Mouse (Mus musculus) liver, embryonic 13.5 days (tissue): Measurements from ENCODE around the gene Unc13b. TPM values are rescaled to one million over a fixed set of nuclear protein-coding genes. Genes with fewer than 3 reads are reported as not detected.

Experiments
- ATAC-seq: fragments of 200-750 bp; cut with Nextera tagmentation; 2 replicates; pipeline ENCODE4 v1.8.0; 2017; ENCODE audit warnings: low read depth, mild to moderate bottlenecking, moderate number of reproducible peaks, moderate library complexity
- DNase-seq: peaks from one replicate; pipeline ENCODE4 v3.0.0; 2022
- H3K27ac ChIP-seq: fragments of 300-500 bp; sonication (generic); 2 replicates; pipeline ENCODE4 v1.5.1; 2015; ENCODE audit warnings: moderate library complexity, mild to moderate bottlenecking, inconsistent platforms
- H3K27me3 ChIP-seq: fragments of 300-500 bp; sonication (generic); 2 replicates; pipeline ENCODE4 v1.6.1; 2015; ENCODE audit warnings: mild to moderate bottlenecking, inconsistent platforms
- H3K36me3 ChIP-seq: fragments of 300-500 bp; sonication (generic); 2 replicates; pipeline ENCODE4 v1.6.1; 2015; ENCODE audit warnings: mild to moderate bottlenecking, inconsistent platforms
- H3K4me1 ChIP-seq: fragments of 300-500 bp; sonication (generic); replicated peaks from 2 replicates; pipeline ENCODE4 v1.6.1; 2015; ENCODE audit warnings: inconsistent platforms
- H3K4me2 ChIP-seq: fragments of 300-500 bp; sonication (generic); 2 replicates; pipeline ENCODE4 v1.6.1; 2015; ENCODE audit warnings: inconsistent platforms, mild to moderate bottlenecking, moderate library complexity
- H3K4me3 ChIP-seq: fragments of 300-500 bp; sonication (generic); replicated peaks from 2 replicates; pipeline ENCODE4 v1.5.1; 2015; ENCODE audit warnings: mild to moderate bottlenecking, inconsistent platforms
- H3K9ac ChIP-seq: fragments of 300-500 bp; sonication (generic); 2 replicates; pipeline ENCODE4 v1.6.1; 2015; ENCODE audit warnings: mild to moderate bottlenecking, inconsistent platforms
- H3K9me3 ChIP-seq: fragments of 300-500 bp; sonication (generic); replicated peaks from 2 replicates; pipeline ENCODE4 v1.6.1; 2016; ENCODE audit warnings: inconsistent platforms
- WGBS: fragments of 180-500 bp; shearing (Covaris S2); methylation state at CpG from one replicate; pipeline ENCODE4 v1.1.7; 2015; ENCODE audit not compliant: insufficient replicate concordance; 5-methylcytosine and 5-hydroxymethylcytosine counted together
- polyA plus RNA-seq: library from polyadenylated mRNA; unstranded; fragments of >200 nt; fragmentation: Nextera tagmentation; extraction: Ambion mirVana; gene quantifications from 2 replicates; pipeline ENCODE4 v1.2.1, GENCODE M21; 2015

Gene Unc13b
- polyA plus RNA-seq, 1 experiment from 2014 or later = 0.37 TPM

GRCm38 (mm10) chr4:43182474-43183168 is 123.9 kb downstream of the Unc13b start:
- no peak overlapping the region for H3K4me3 ChIP-seq
- H3K9ac ChIP-seq = no peak overlapping the region
- 85% methylated on average over 8 of the region's 8 CpGs for WGBS
- H3K27ac ChIP-seq = no peak overlapping the region
- no peaks in the 10 kb centered on the region for H3K9me3 ChIP-seq
- DNase-seq = no peak
- no peak overlapping the region for H3K4me2 ChIP-seq
- no peaks in the 10 kb centered on the region for H3K27me3 ChIP-seq
- no peaks in the 10 kb centered on the region for H3K4me1 ChIP-seq
- no peaks in the 10 kb centered on the region for H3K36me3 ChIP-seq
- ATAC-seq = no peak

- 56% methylated on average over 2 of the region's 2 CpGs for WGBS
- no peak for ATAC-seq
- no peaks in the 10 kb centered on the region for H3K4me1 ChIP-seq
Observed at GRCm38 (mm10) chr4:43187439-43187838, 128.7 kb downstream of the Unc13b start.

GRCm38 (mm10) chr4:43189381-43189780 is 130.6 kb downstream of the Unc13b start:
- no peak overlapping the region for H3K9ac ChIP-seq
- H3K27me3 ChIP-seq = no peaks in the 10 kb centered on the region
- H3K4me3 ChIP-seq = no peak overlapping the region
- no peak overlapping the region for H3K27ac ChIP-seq
- ATAC-seq = no peak
- no peak for DNase-seq
- 73% methylated on average over 5 of the region's 5 CpGs for WGBS
- H3K36me3 ChIP-seq = no peaks in the 10 kb centered on the region
- H3K9me3 ChIP-seq = no peaks in the 10 kb centered on the region
- H3K4me2 ChIP-seq = no peak overlapping the region
- no peaks in the 10 kb centered on the region for H3K4me1 ChIP-seq

More at GRCm38 (mm10) chr4:43187439-43187838, 128.7 kb downstream of the Unc13b start:
- H3K4me2 ChIP-seq = no peak overlapping the region
- no peak overlapping the region for H3K9ac ChIP-seq
- H3K27me3 ChIP-seq = no peaks in the 10 kb centered on the region
- no peaks in the 10 kb centered on the region for H3K9me3 ChIP-seq
- no peak overlapping the region for H3K27ac ChIP-seq
- H3K36me3 ChIP-seq = no peaks in the 10 kb centered on the region
- no peak for DNase-seq
- no peak overlapping the region for H3K4me3 ChIP-seq

- Histone ChIP-seq H3K4me3 (no peak overlapping the region), H3K4me2 (no peak overlapping the region), H3K27me3 (no peaks in the 10 kb centered on the region), H3K9ac (no peak overlapping the region), H3K4me1 (no peaks in the 10 kb centered on the region), H3K27ac (no peak overlapping the region), H3K9me3 (no peaks in the 10 kb centered on the region), H3K36me3 (no peaks in the 10 kb centered on the region)
- ATAC-seq (no peak), DNase-seq (no peak)
- WGBS = 62% methylated on average over 2 of the region's 2 CpGs
Observed at GRCm38 (mm10) chr4:43204946-43205345, 146.2 kb downstream of the Unc13b start.

- H3K27ac ChIP-seq = no peak overlapping the region
- H3K4me2 ChIP-seq = no peak overlapping the region
- no peaks in the 10 kb centered on the region for H3K9me3 ChIP-seq
- H3K27me3 ChIP-seq = no peaks in the 10 kb centered on the region
- no peaks in the 10 kb centered on the region for H3K4me1 ChIP-seq
- H3K9ac ChIP-seq = no peak overlapping the region
- DNase-seq (no peak), ATAC-seq (no peak)
- 64% methylated on average over 4 of the region's 4 CpGs for WGBS
- H3K4me3 ChIP-seq = no peak overlapping the region
- H3K36me3 ChIP-seq = no peaks in the 10 kb centered on the region
Observed at GRCm38 (mm10) chr4:43205571-43205970, 146.8 kb downstream of the Unc13b start.

GRCm38 (mm10) chr4:43206989-43207388 is 148.2 kb downstream of the Unc13b start:
- no peak overlapping the region for H3K4me3 ChIP-seq
- H3K9ac ChIP-seq = no peak overlapping the region
- no peak overlapping the region for H3K27ac ChIP-seq
- ATAC-seq = no peak
- H3K36me3 ChIP-seq = no peaks in the 10 kb centered on the region
- H3K27me3 ChIP-seq = no peaks in the 10 kb centered on the region
- H3K4me1 ChIP-seq = no peaks in the 10 kb centered on the region
- no peak overlapping the region for H3K4me2 ChIP-seq
- WGBS = 56% methylated on average over 5 of the region's 5 CpGs
- no peak for DNase-seq
- no peaks in the 10 kb centered on the region for H3K9me3 ChIP-seq

- Histone ChIP-seq H3K4me1 (no peaks in the 10 kb centered on the region), H3K4me3 (no peak overlapping the region), H3K9me3 (no peaks in the 10 kb centered on the region), H3K36me3 (no peaks in the 10 kb centered on the region), H3K4me2 (peak overlapping the region; percentile 7; the same call in 1 of the 2 replicates), H3K27ac (no peak overlapping the region), H3K27me3 (no peaks in the 10 kb centered on the region), H3K9ac (no peak overlapping the region)
- no peak for DNase-seq
- no peak for ATAC-seq
- WGBS = 10% methylated on average over 8 of the region's 8 CpGs
Observed at GRCm38 (mm10) chr4:43209081-43209579, 150.4 kb downstream of the Unc13b start.

GRCm38 (mm10) chr4:43209673-43210072 is 150.9 kb downstream of the Unc13b start:
- no peaks in the 10 kb centered on the region for H3K27me3 ChIP-seq
- no peak overlapping the region for H3K4me2 ChIP-seq
- ATAC-seq = no peak
- H3K36me3 ChIP-seq = no peaks in the 10 kb centered on the region
- WGBS = 47% methylated on average over 6 of the region's 6 CpGs
- no peaks in the 10 kb centered on the region for H3K9me3 ChIP-seq
- H3K9ac ChIP-seq = no peak overlapping the region
- no peaks in the 10 kb centered on the region for H3K4me1 ChIP-seq
- no peak overlapping the region for H3K27ac ChIP-seq
- H3K4me3 ChIP-seq = no peak overlapping the region
- no peak for DNase-seq

- H3K4me3 ChIP-seq = no peak overlapping the region
- no peak overlapping the region for H3K4me2 ChIP-seq
- no peak overlapping the region for H3K9ac ChIP-seq
- H3K4me1 ChIP-seq = no peaks in the 10 kb centered on the region
- H3K27ac ChIP-seq = no peak overlapping the region
- WGBS = 27% methylated on average over 3 of the region's 3 CpGs
- no peak for ATAC-seq
- no peak for DNase-seq
- H3K27me3 ChIP-seq = no peaks in the 10 kb centered on the region
- no peaks in the 10 kb centered on the region for H3K36me3 ChIP-seq
- no peaks in the 10 kb centered on the region for H3K9me3 ChIP-seq
Observed at GRCm38 (mm10) chr4:43216491-43216890, 157.7 kb downstream of the Unc13b start.

GRCm38 (mm10) chr4:43217997-43218396 is 159.2 kb downstream of the Unc13b start:
- Histone ChIP-seq H3K4me3 (no peak overlapping the region), H3K9ac (no peak overlapping the region), H3K27me3 (no peaks in the 10 kb centered on the region), H3K4me1 (no peaks in the 10 kb centered on the region), H3K36me3 (no peaks in the 10 kb centered on the region), H3K9me3 (no peaks in the 10 kb centered on the region), H3K27ac (no peak overlapping the region), H3K4me2 (no peak overlapping the region)
- DNase-seq = no peak
- no peak for ATAC-seq
- 70% methylated on average over 1 of the region's 1 CpGs for WGBS

GRCm38 (mm10) chr4:43231821-43232220 is 173.1 kb downstream of the Unc13b start:
- no peak overlapping the region for H3K9ac ChIP-seq
- no peak overlapping the region for H3K4me3 ChIP-seq
- ATAC-seq (no peak), DNase-seq (no peak)
- no peaks in the 10 kb centered on the region for H3K9me3 ChIP-seq
- H3K27me3 ChIP-seq = no peaks in the 10 kb centered on the region
- H3K36me3 ChIP-seq = no peaks in the 10 kb centered on the region
- H3K27ac ChIP-seq = no peak overlapping the region
- H3K4me1 ChIP-seq = no peaks in the 10 kb centered on the region; the same call in 1 of the 2 replicates
- WGBS = 36% methylated on average over 3 of the region's 3 CpGs
- H3K4me2 ChIP-seq = no peak overlapping the region

GRCm38 (mm10) chr4:43232985-43233384 is 174.2 kb downstream of the Unc13b start:
- no peak for DNase-seq
- Histone ChIP-seq H3K27me3 (no peaks in the 10 kb centered on the region), H3K4me1 (no peaks in the 10 kb centered on the region; the same call in 1 of the 2 replicates), H3K36me3 (no peaks in the 10 kb centered on the region), H3K9ac (no peak overlapping the region), H3K4me3 (no peak overlapping the region), H3K9me3 (no peaks in the 10 kb centered on the region), H3K27ac (no peak overlapping the region), H3K4me2 (no peak overlapping the region)
- ATAC-seq = no peak
- WGBS = 50% methylated on average over 1 of the region's 1 CpGs
